Mouse (Mus musculus) MEL (cell line): ENCODE measurements at regions not wholly inside any gene's neighbourhood (a gene's known extent, or its start where the extent isn't known, plus 50 kb on each side); places are given as distances from the start of the nearest gene placed in this dataset.

ENCODE experiments used
- DNase-seq: peaks from one replicate; pipeline ENCODE4 v3.0.0; 2011; ENCODE audit warnings: low read depth, low spot score
- H3K27ac ChIP-seq: 2 replicates; pipeline ENCODE4 v1.5.1; 2012; ENCODE audit warnings: low read depth, mild to moderate bottlenecking, control low read depth, low read length, moderate library complexity; ENCODE audit not compliant: control insufficient read depth
- H3K27me3 ChIP-seq, 2 experiments: fragments of 150-350 bp in 1 of 2; sonication (generic) in 1 of 2; 2 replicates each; pipeline ENCODE4 v1.6.1; 2012; ENCODE audit warnings: low read length in 2 of 2, mild to moderate bottlenecking in 2 of 2, improper control_type of control experiment in 1 of 2, moderate library complexity in 1 of 2; ENCODE audit not compliant: insufficient read depth in 2 of 2, control insufficient read depth in 1 of 2
- H3K36me3 ChIP-seq, 2 experiments: 2 replicates each; pipeline ENCODE4 v1.6.1; 2012 to 2014; ENCODE audit warnings: low read length in 2 of 2, improper control_type of control experiment in 1 of 2, inconsistent platforms in 1 of 2, mild to moderate bottlenecking in 1 of 2; ENCODE audit not compliant: insufficient read depth in 2 of 2, control insufficient read depth in 1 of 2
- H3K4me1 ChIP-seq, 2 experiments: fragments of 150-350 bp in 1 of 2; sonication (generic) in 1 of 2; 2 replicates each; pipeline ENCODE4 v1.6.1; 2012; ENCODE audit warnings: low read length in 2 of 2, improper control_type of control experiment in 1 of 2, mild to moderate bottlenecking in 1 of 2; ENCODE audit not compliant: insufficient read depth in 2 of 2, control insufficient read depth in 1 of 2
- H3K4me3 ChIP-seq, 2 experiments: fragments of 150-350 bp in 1 of 2; sonication (generic) in 1 of 2; 2 replicates each; pipeline ENCODE4 v1.5.1; 2012; ENCODE audit warnings: low read depth in 2 of 2, low read length in 2 of 2, mild to moderate bottlenecking in 2 of 2, moderate library complexity in 2 of 2, control low read depth in 1 of 2, improper control_type of control experiment in 1 of 2; ENCODE audit not compliant: control insufficient read depth in 1 of 2, insufficient read depth in 1 of 2
- H3K79me2 ChIP-seq: 2 replicates; pipeline ENCODE4 v1.6.1; 2012; ENCODE audit warnings: mild to moderate bottlenecking, low read length, moderate library complexity; ENCODE audit not compliant: control insufficient read depth, poor library complexity, insufficient read depth
- H3K9ac ChIP-seq: 2 replicates; pipeline ENCODE4 v1.6.1; 2012; ENCODE audit warnings: low read depth, mild to moderate bottlenecking, control low read depth, low read length, moderate library complexity; ENCODE audit not compliant: control insufficient read depth, poor library complexity, severe bottlenecking
- H3K9me3 ChIP-seq: fragments of 150-350 bp; sonication (generic); replicated peaks from 2 replicates; pipeline ENCODE4 v1.6.1; 2012; ENCODE audit warnings: mild to moderate bottlenecking, low read length, improper control_type of control experiment, moderate library complexity; ENCODE audit not compliant: insufficient read depth
- BHLHE40 ChIP-seq: IDR thresholded peaks from 2 replicates; pipeline ENCODE4 v1.6.1; 2012; ENCODE audit warnings: low read depth, mild to moderate bottlenecking, inconsistent platforms, low read length, improper control_type of control experiment, borderline replicate concordance
- CHD1 ChIP-seq: IDR thresholded peaks from 2 replicates; pipeline ENCODE4 v1.6.1; 2012; ENCODE audit warnings: low read depth, mild to moderate bottlenecking, inconsistent platforms, low read length, improper control_type of control experiment
- CHD2 ChIP-seq: IDR thresholded peaks from 2 replicates; pipeline ENCODE4 v1.6.1; 2011; ENCODE audit warnings: low read length, improper control_type of control experiment
- E2F4 ChIP-seq: IDR thresholded peaks from 2 replicates; pipeline ENCODE4 v1.6.1; 2011; ENCODE audit warnings: low read depth, low read length, improper control_type of control experiment, borderline replicate concordance
- ELF1 ChIP-seq: IDR thresholded peaks from 2 replicates; pipeline ENCODE4 v1.6.1; 2014; ENCODE audit warnings: low read depth, mild to moderate bottlenecking, inconsistent platforms, low read length, improper control_type of control experiment, moderate library complexity
- GATA1 ChIP-seq: IDR thresholded peaks from 2 replicates; pipeline ENCODE4 v1.6.1; 2011; ENCODE audit warnings: low read depth, low read length, improper control_type of control experiment
- HCFC1 ChIP-seq: IDR thresholded peaks from 2 replicates; pipeline ENCODE4 v1.6.1; 2012; ENCODE audit warnings: low read depth, mild to moderate bottlenecking, inconsistent platforms, low read length, improper control_type of control experiment, moderate library complexity
- JUND ChIP-seq: IDR thresholded peaks from 2 replicates; pipeline ENCODE4 v1.6.1; 2011; ENCODE audit warnings: low read depth, mild to moderate bottlenecking, improper control_type of control experiment, low read length
- KAT2A ChIP-seq: conservative IDR thresholded peaks from 2 replicates; pipeline ENCODE4 v1.6.1; 2012; ENCODE audit warnings: low read depth, low read length, improper control_type of control experiment, inconsistent platforms
- MAFK ChIP-seq: IDR thresholded peaks from 2 replicates; pipeline ENCODE4 v1.6.1; 2011; ENCODE audit warnings: low read depth, mild to moderate bottlenecking, low read length, improper control_type of control experiment, borderline replicate concordance
- MAZ ChIP-seq: IDR thresholded peaks from 2 replicates; pipeline ENCODE4 v1.6.1; 2012; ENCODE audit warnings: low read depth, mild to moderate bottlenecking, inconsistent platforms, low read length, improper control_type of control experiment
- MXI1 ChIP-seq: IDR thresholded peaks from 2 replicates; pipeline ENCODE4 v1.6.1; 2011; ENCODE audit warnings: mild to moderate bottlenecking, low read depth, low read length, improper control_type of control experiment
- MYB ChIP-seq: IDR thresholded peaks from 2 replicates; pipeline ENCODE4 v1.6.1; 2011; ENCODE audit warnings: mild to moderate bottlenecking, low read depth, low read length, improper control_type of control experiment
- NRF1 ChIP-seq: IDR thresholded peaks from 2 replicates; pipeline ENCODE4 v1.6.1; 2014; ENCODE audit warnings: low read depth, mild to moderate bottlenecking, inconsistent platforms, low read length, improper control_type of control experiment, moderate library complexity; ENCODE audit not compliant: poor library complexity, insufficient read depth, severe bottlenecking
- POLR2A ChIP-seq, 2 experiments: IDR thresholded peaks; 2 replicates each; pipeline ENCODE4 v1.6.1; 2011 to 2012; ENCODE audit warnings: low read length in 2 of 2, mild to moderate bottlenecking in 2 of 2, control low read depth in 1 of 2, improper control_type of control experiment in 1 of 2, low read depth in 1 of 2, moderate library complexity in 1 of 2; ENCODE audit not compliant: control insufficient read depth in 1 of 2, insufficient read depth in 1 of 2, poor library complexity in 1 of 2
- POLR2AphosphoS2 ChIP-seq: IDR thresholded peaks from 2 replicates; pipeline ENCODE4 v1.6.1; 2011; ENCODE audit warnings: low read length, improper control_type of control experiment
- RAD21 ChIP-seq: IDR thresholded peaks from 2 replicates; pipeline ENCODE4 v1.6.1; 2011; ENCODE audit warnings: mild to moderate bottlenecking, low read depth, low read length, improper control_type of control experiment
- RCOR1 ChIP-seq: IDR thresholded peaks from 2 replicates; pipeline ENCODE4 v1.6.1; 2012; ENCODE audit warnings: low read depth, mild to moderate bottlenecking, inconsistent platforms, low read length, improper control_type of control experiment
- SMC3 ChIP-seq: IDR thresholded peaks from 2 replicates; pipeline ENCODE4 v1.6.1; 2011; ENCODE audit warnings: low read depth, low read length, improper control_type of control experiment
- TAL1 ChIP-seq: IDR thresholded peaks from 2 replicates; pipeline ENCODE4 v1.6.1; 2012; ENCODE audit warnings: mild to moderate bottlenecking, inconsistent platforms, low read length, moderate library complexity, mixed read lengths
- TCF12 ChIP-seq: IDR thresholded peaks from 2 replicates; pipeline ENCODE4 v1.6.1; 2014; ENCODE audit warnings: low read depth, mild to moderate bottlenecking, inconsistent platforms, low read length, improper control_type of control experiment, moderate library complexity
- UBTF ChIP-seq: IDR thresholded peaks from 2 replicates; pipeline ENCODE4 v1.6.1; 2012; ENCODE audit warnings: low read depth, mild to moderate bottlenecking, inconsistent platforms, low read length, improper control_type of control experiment, moderate library complexity, borderline replicate concordance; ENCODE audit not compliant: insufficient read depth
- USF1 ChIP-seq: IDR thresholded peaks from 2 replicates; pipeline ENCODE4 v1.6.1; 2014; ENCODE audit warnings: low read depth, mild to moderate bottlenecking, inconsistent platforms, low read length, improper control_type of control experiment, moderate library complexity
- USF2 ChIP-seq, 2 experiments: IDR thresholded peaks; 2 replicates each; pipeline ENCODE4 v1.6.1; 2011 to 2012; ENCODE audit warnings: improper control_type of control experiment in 2 of 2, low read length in 2 of 2, borderline replicate concordance in 1 of 2, inconsistent platforms in 1 of 2, low read depth in 1 of 2, mild to moderate bottlenecking in 1 of 2; ENCODE audit not compliant: insufficient read depth in 1 of 2
- ZNF384 ChIP-seq: IDR thresholded peaks from 2 replicates; pipeline ENCODE4 v1.6.1; 2012; ENCODE audit warnings: low read depth, mild to moderate bottlenecking, inconsistent platforms, low read length, improper control_type of control experiment

GRCm38 (mm10) chr17:4804013-4804412, 190.1 kb upstream of the Arid1b start:
- no peaks in the 10 kb centered on the region for H3K79me2 ChIP-seq
- no peak for TF ChIP-seq MYB
- no peak for TF ChIP-seq HCFC1
- no peak for TF ChIP-seq ZNF384
- TF ChIP-seq MAZ, result no peak
- no peak for TF ChIP-seq USF2 (IDR thresholded peaks at IDR 0.05; ENCODE audit: borderline replicate concordance in 1 of 2, insufficient read depth in 1 of 2, low read depth in 1 of 2, low read length in 2 of 2)
- no peak for TF ChIP-seq BHLHE40
- no peak for TF ChIP-seq TAL1
- TF ChIP-seq USF1, result no peak
- no peak for TF ChIP-seq MAFK
- no peak for TF ChIP-seq GATA1
- no peak for TF ChIP-seq ELF1
- no peak for TF ChIP-seq MXI1
- no peak for TF ChIP-seq TCF12
- no peak for TF ChIP-seq NRF1
- no peak for TF ChIP-seq POLR2AphosphoS2
- TF ChIP-seq KAT2A, result no peak
- no peak for TF ChIP-seq JUND
- no peak for TF ChIP-seq UBTF
- no peak for TF ChIP-seq E2F4
- no peak for TF ChIP-seq CHD1

GRCm38 (mm10) chr17:4806051-4806450, 188.1 kb upstream of the Arid1b start:
- Histone ChIP-seq H3K9me3 (no peaks in the 10 kb centered on the region), H3K27ac (no peak overlapping the region), H3K4me3 (no peak overlapping the region), H3K27me3 (peaks cover 6 to 15% of the 10 kb centered on the region in 2 experiments; a peak in 3 of 4 replicates), H3K36me3 (no peaks in the 10 kb centered on the region), H3K79me2 (no peaks in the 10 kb centered on the region), H3K4me1 (no peaks in the 10 kb centered on the region), H3K9ac (no peak overlapping the region)
- DNase-seq, result no peak
- TF ChIP-seq RAD21, result no peak
- no peak for TF ChIP-seq CHD2
- TF ChIP-seq RCOR1, result no peak
- no peak for TF ChIP-seq ZNF384
- no peak for TF ChIP-seq SMC3
- no peak for TF ChIP-seq CHD1
- no peak for TF ChIP-seq POLR2A (IDR thresholded peaks at IDR 0.05; ENCODE audit: control insufficient read depth in 1 of 2, insufficient read depth in 1 of 2, low read depth in 1 of 2, low read length in 2 of 2, poor library complexity in 1 of 2)
- TF ChIP-seq USF1, result no peak

More at GRCm38 (mm10) chr17:4804013-4804412, 190.1 kb upstream of the Arid1b start:
- Histone ChIP-seq H3K27ac (no peak overlapping the region), H3K4me1 (no peaks in the 10 kb centered on the region), H3K27me3 (peaks cover 6 to 13% of the 10 kb centered on the region in 2 experiments; a peak in 3 of 4 replicates), H3K9ac (no peak overlapping the region), H3K9me3 (no peaks in the 10 kb centered on the region), H3K4me3 (no peak overlapping the region), H3K36me3 (no peaks in the 10 kb centered on the region)
- no peak for DNase-seq
